In genomic region chr5:65335298-65336074, GRCm38 (mm10) we compare ENCODE assay signal across 8 mouse cellular contexts. TPM values are rescaled to one million over a fixed set of nuclear protein-coding genes. Genes with fewer than 3 reads are reported as not detected.
DNase-seq lines count a peak whose midpoint lies in the region; ATAC-seq and TF ChIP-seq lines count a peak whose summit lies in the region.

Gene Rfc1 (minus strand): TSS chr5:65335670.

- H3K4me3 ChIP-seq in E14TG2a.4 (replicated peaks; ENCODE audit: low read length), result peak within 1 kb of the TSS; percentile 97
- peak within 1 kb of the TSS; percentile 53 for H3K4me3 ChIP-seq in forebrain, embryonic 12.5 days (replicated peaks)
- H3K4me3 ChIP-seq in heart, postnatal 0 days (ENCODE audit: low read depth, low read length), result peak within 1 kb of the TSS; percentile 89
- H3K4me3 ChIP-seq in liver, embryonic 16.5 days (ENCODE audit: low read depth, low read length), result peak within 1 kb of the TSS; percentile 97
- H3K4me3 ChIP-seq in neural tube, embryonic 13.5 days, result peak within 1 kb of the TSS; percentile 91
- H3K4me3 ChIP-seq in testis, adult 2 months (ENCODE audit: control insufficient read depth, low read depth, low read length), result peak within 1 kb of the TSS; percentile 97

- peaks cover 68% of the 10 kb centered on the region for H3K4me1 ChIP-seq in E14TG2a.4 (replicated peaks; ENCODE audit: low read depth, low read length)
- peaks cover 10% of the 10 kb centered on the region; the same call in 1 of the 2 replicates for H3K4me1 ChIP-seq in forebrain, embryonic 12.5 days
- 0 out of 2 replicates have a peak, but pooled peaks cover 11% of the 10 kb centered on the region for H3K4me1 ChIP-seq in heart, postnatal 0 days (ENCODE audit: control insufficient read depth, insufficient read depth)
- H3K4me1 ChIP-seq in liver, embryonic 16.5 days (ENCODE audit: control insufficient read depth, low read depth, low read length), result peaks cover 12% of the 10 kb centered on the region
- peaks cover 23% of the 10 kb centered on the region for H3K4me1 ChIP-seq in neural tube, embryonic 13.5 days (replicated peaks)
- peaks cover 2% of the 10 kb centered on the region for H3K4me1 ChIP-seq in testis, adult 2 months (ENCODE audit: control insufficient read depth, insufficient read depth, low read length)

- H3K27ac ChIP-seq in forebrain, embryonic 12.5 days, result peak within 1 kb of the TSS; percentile 33; the same call in 1 of the 2 replicates
- H3K27ac ChIP-seq in heart, postnatal 0 days (ENCODE audit: low read depth), result peak within 1 kb of the TSS; percentile 69
- H3K27ac ChIP-seq in liver, embryonic 16.5 days (ENCODE audit: low read length), result peak within 1 kb of the TSS; percentile 88
- H3K27ac ChIP-seq in neural tube, embryonic 13.5 days (replicated peaks), result peak within 1 kb of the TSS; percentile 79
- H3K27ac ChIP-seq in testis, adult 2 months (ENCODE audit: control insufficient read depth, insufficient read depth, low read depth, low read length), result peak within 1 kb of the TSS; percentile 81

- peak within 1 kb of the TSS; percentile 66 for H3K4me2 ChIP-seq in forebrain, embryonic 12.5 days
- H3K4me2 ChIP-seq in heart, postnatal 0 days (ENCODE audit: low read depth, low read length), result peak within 1 kb of the TSS; percentile 86
- H3K4me2 ChIP-seq in liver, embryonic 16.5 days (ENCODE audit: low read depth, low read length), result peak within 1 kb of the TSS; percentile 85
- H3K4me2 ChIP-seq in neural tube, embryonic 13.5 days, result peak within 1 kb of the TSS; percentile 79

- H3K36me3 ChIP-seq in E14TG2a.4 (ENCODE audit: insufficient read depth, low read length), result peaks cover 34% of the 10 kb centered on the region
- 0 out of 2 replicates have a peak, but pooled peaks cover 6% of the 10 kb centered on the region for H3K36me3 ChIP-seq in forebrain, embryonic 12.5 days (replicated peaks)
- H3K36me3 ChIP-seq in heart, postnatal 0 days (replicated peaks; ENCODE audit: control insufficient read depth, insufficient read depth, low read length), result 0 out of 2 replicates have a peak, but pooled peaks cover 6% of the 10 kb centered on the region
- H3K36me3 ChIP-seq in liver, embryonic 16.5 days (ENCODE audit: control insufficient read depth, insufficient read depth), result no peaks in the 10 kb centered on the region
- no peaks in the 10 kb centered on the region for H3K36me3 ChIP-seq in neural tube, embryonic 13.5 days
- no peaks in the 10 kb centered on the region for H3K36me3 ChIP-seq in testis, adult 2 months (ENCODE audit: control insufficient read depth, insufficient read depth, low read length)

- H3K27me3 ChIP-seq in E14TG2a.4 (ENCODE audit: insufficient read depth, low read length), result no peaks in the 10 kb centered on the region
- H3K27me3 ChIP-seq in forebrain, embryonic 12.5 days, result no peaks in the 10 kb centered on the region
- no peaks in the 10 kb centered on the region for H3K27me3 ChIP-seq in heart, postnatal 0 days (ENCODE audit: control insufficient read depth, insufficient read depth, low read length)
- no peaks in the 10 kb centered on the region for H3K27me3 ChIP-seq in liver, embryonic 16.5 days (ENCODE audit: control insufficient read depth, insufficient read depth, low read depth, low read length)
- H3K27me3 ChIP-seq in neural tube, embryonic 13.5 days, result no peaks in the 10 kb centered on the region
- no peaks in the 10 kb centered on the region for H3K27me3 ChIP-seq in testis, adult 2 months (ENCODE audit: control insufficient read depth, insufficient read depth, low read length)

- no peak for TF ChIP-seq CTCF in E14TG2a.4 (conservative IDR thresholded peaks at IDR 0.05; ENCODE audit: low read length)
- TF ChIP-seq CTCF in heart, postnatal 0 days (IDR thresholded peaks at IDR 0.05; ENCODE audit: low read depth), result no peak
- TF ChIP-seq CTCF in testis, adult 2 months (IDR thresholded peaks at IDR 0.05; ENCODE audit: control insufficient read depth, insufficient read depth, insufficient replicate concordance, low read depth, low read length), result 0 out of 2 replicates have a peak, but pooled peaks have one; percentile 2

- ATAC-seq in forebrain, embryonic 12.5 days (ENCODE audit: low FRiP score), result peak; percentile 97
- ATAC-seq in heart, postnatal 0 days (ENCODE audit: insufficient read depth, low read depth), result peak; percentile 97
- peak; percentile 96 for ATAC-seq in liver, embryonic 16.5 days (ENCODE audit: low read depth)
- ATAC-seq in neural tube, embryonic 13.5 days (ENCODE audit: low read depth), result peak; percentile 99

- under 1% methylated on average over 65 of the region's 65 CpGs for WGBS in forebrain, embryonic 12.5 days
- WGBS in heart, postnatal 0 days, result under 1% methylated on average over 65 of the region's 65 CpGs
- WGBS in liver, embryonic 16.5 days (ENCODE audit: insufficient replicate concordance), result under 1% methylated on average over 65 of the region's 65 CpGs
- under 1% methylated on average over 65 of the region's 65 CpGs for WGBS in neural tube, embryonic 13.5 days

- TF ChIP-seq EP300 in heart, postnatal 0 days (IDR thresholded peaks at IDR 0.05; ENCODE audit: low read depth), result peak; percentile 43; the same call in 1 of the 2 replicates

- peak within 1 kb of the TSS; percentile 71 for H3K9ac ChIP-seq in forebrain, embryonic 12.5 days
- H3K9ac ChIP-seq in heart, postnatal 0 days (replicated peaks; ENCODE audit: low read depth, low read length), result peak within 1 kb of the TSS; percentile 76
- H3K9ac ChIP-seq in liver, embryonic 16.5 days (ENCODE audit: low read depth, low read length), result peak within 1 kb of the TSS; percentile 90
- peak within 1 kb of the TSS; percentile 83 for H3K9ac ChIP-seq in neural tube, embryonic 13.5 days

- peak; percentile 73 for TF ChIP-seq POLR2A in testis, adult 2 months (IDR thresholded peaks at IDR 0.05; ENCODE audit: control insufficient read depth, low read depth, low read length)

- no peaks in the 10 kb centered on the region for H3K9me3 ChIP-seq in E14TG2a.4 (ENCODE audit: low read length)
- no peaks in the 10 kb centered on the region for H3K9me3 ChIP-seq in forebrain, embryonic 12.5 days
- H3K9me3 ChIP-seq in heart, postnatal 0 days (replicated peaks; ENCODE audit: control insufficient read depth, low read length), result no peaks in the 10 kb centered on the region
- H3K9me3 ChIP-seq in liver, embryonic 16.5 days (replicated peaks; ENCODE audit: control insufficient read depth, low read length), result no peaks in the 10 kb centered on the region
- H3K9me3 ChIP-seq in neural tube, embryonic 13.5 days, result no peaks in the 10 kb centered on the region

- peak; percentile 85 for DNase-seq in c-Kit-positive CD71-positive TER-119-positive erythroid progenitor cells, embryonic 14.5 days (ENCODE audit: low spot score)
- DNase-seq in heart, postnatal 0 days (ENCODE audit: low spot score), result peak; percentile 68
- peak; percentile 88 to 92 for DNase-seq in kidney, postnatal 4 days

RNA-seq across cellular contexts. Expression of gene Rfc1, which starts in this region (rescaled TPM):
- polyA plus RNA-seq in forebrain, embryonic 12.5 days (2016; fragmentation: Nextera tagmentation; extraction: Ambion mirVana), result 88.1 and 93.8 TPM in 2 replicates
- 13.3 and 34.9 TPM in 2 replicates for total RNA-seq in heart, postnatal 0 days (2014; rRNA removed; ENCODE audit: low replicate concordance)
- 36.7 and 39.4 TPM in 2 replicates for polyA plus RNA-seq in heart, postnatal 0 days (2015; fragmentation: Nextera tagmentation; extraction: Ambion mirVana)
- polyA plus RNA-seq in liver, embryonic 16.5 days (2015; fragmentation: Nextera tagmentation; extraction: Ambion mirVana), result 31.6 and 36.1 TPM in 2 replicates
- polyA plus RNA-seq in neural tube, embryonic 13.5 days (2015; fragmentation: Nextera tagmentation; extraction: Ambion mirVana), result 37.6 and 47.2 TPM in 2 replicates
- 38.6 and 39.4 TPM in 2 replicates for polyA plus RNA-seq in testis, adult 2 months (2012; rRNA removed)

Comparison
In these comparisons a context has a peak if more than half of its experiments do, and no peak if none do; other contexts are left out.
1. Peak in every context shown above with its lines: DNase-seq, ATAC-seq, H3K4me3 ChIP-seq and H3K27ac ChIP-seq.
2. H3K27ac ChIP-seq: peak in every context shown above with its lines; median percentile 88 in liver, embryonic 16.5 days; 81 in testis, adult 2 months; 79 in neural tube, embryonic 13.5 days; 69 in heart, postnatal 0 days; 33 in forebrain, embryonic 12.5 days.